Mouse (Mus musculus): ENCODE results near the gene Mis12.

Gene Mis12

DNA sequence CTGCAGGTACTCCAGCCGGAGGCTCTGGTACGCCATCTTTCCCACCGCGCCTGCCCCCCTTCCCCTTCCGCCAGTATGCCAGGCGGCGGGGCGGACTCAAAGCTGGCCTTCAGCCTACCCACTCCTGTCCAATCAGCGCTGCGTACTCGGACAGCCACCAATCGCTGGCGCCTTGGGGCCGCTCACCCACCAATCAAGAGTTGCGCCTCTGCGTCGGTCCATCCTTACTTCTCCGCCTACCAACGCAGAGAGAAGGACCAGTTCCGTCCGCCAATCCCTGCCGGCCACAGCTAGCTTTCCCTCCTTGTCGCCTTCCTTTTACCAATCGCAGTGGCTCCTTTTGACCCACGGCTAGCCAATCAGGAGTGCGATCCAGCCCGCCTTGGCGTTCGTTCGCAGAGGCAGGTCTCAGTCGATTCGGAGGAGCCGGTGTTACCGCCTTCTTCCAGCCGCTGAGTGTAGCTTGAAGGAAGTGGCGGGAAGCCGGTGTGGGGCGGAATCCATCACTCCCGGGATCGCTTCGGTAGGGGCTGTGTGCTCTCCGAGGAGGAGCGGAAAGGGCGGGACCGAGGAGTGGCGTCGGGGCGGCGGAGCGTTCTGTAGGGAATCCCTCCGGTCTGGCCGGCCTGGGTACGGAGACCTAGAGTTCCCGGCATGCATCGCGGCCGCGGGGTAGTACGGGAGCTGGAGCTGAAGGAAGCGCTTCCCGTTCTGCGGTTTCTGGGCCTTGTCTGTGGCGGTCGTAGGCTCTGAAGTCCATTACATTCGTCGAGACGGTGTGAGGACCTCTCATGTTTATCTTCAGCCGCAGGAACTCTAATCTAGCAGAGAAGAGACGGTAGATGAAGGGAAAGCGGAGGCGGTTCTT, at the start of gene Mis12, which contains the start of gene Derl2:
TSS of gene Mis12 (plus strand) at position 411 of the 868 bp plus-strand sequence.
TSS of gene Derl2 (minus strand) at position 641 of the 868 bp plus-strand sequence.
- ATAC-seq (ENCODE audit: low TSS enrichment), result peak; percentile 99

GRCm38 (mm10) chr11:70969821-70970559, 49.4 kb upstream of the Mis12 start, which contains the start of the genes Nup88 and Rpain:
Nup88 (minus strand) TSS chr11:70969973.
Rpain (plus strand) TSS chr11:70970213.
- ATAC-seq (ENCODE audit: low TSS enrichment), result peak; percentile 93

GRCm38 (mm10) chr11:70970560-70971540, 48.6 kb upstream of the Mis12 start:
- peak; percentile 33; the same call in 1 of the 2 replicates for ATAC-seq (ENCODE audit: low TSS enrichment)

- no peak for ATAC-seq (ENCODE audit: low TSS enrichment)
Observed at GRCm38 (mm10) chr11:70972586-70972985, 46.8 kb upstream of the Mis12 start.

DNA sequence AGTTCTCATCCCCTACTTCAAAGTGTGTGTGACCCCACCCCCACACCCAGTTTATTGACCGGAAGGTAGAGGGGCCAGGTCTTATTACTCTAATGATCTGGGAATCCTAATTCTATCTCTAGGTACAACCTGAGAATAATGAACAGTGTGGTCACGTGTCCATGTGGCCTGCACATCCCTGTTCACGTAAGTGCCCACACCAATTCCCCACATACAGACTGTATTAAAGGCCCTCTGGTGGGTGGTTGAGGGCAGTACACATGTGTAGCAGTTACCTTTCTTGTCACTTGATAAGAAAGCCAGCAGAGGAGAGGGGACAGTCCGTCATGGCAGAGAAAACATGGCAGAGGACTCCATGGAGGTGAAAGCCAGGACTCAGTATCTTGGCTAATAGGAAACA, 45.5 kb upstream of the Mis12 start:
- ATAC-seq (ENCODE audit: low TSS enrichment), result no peak

DNA sequence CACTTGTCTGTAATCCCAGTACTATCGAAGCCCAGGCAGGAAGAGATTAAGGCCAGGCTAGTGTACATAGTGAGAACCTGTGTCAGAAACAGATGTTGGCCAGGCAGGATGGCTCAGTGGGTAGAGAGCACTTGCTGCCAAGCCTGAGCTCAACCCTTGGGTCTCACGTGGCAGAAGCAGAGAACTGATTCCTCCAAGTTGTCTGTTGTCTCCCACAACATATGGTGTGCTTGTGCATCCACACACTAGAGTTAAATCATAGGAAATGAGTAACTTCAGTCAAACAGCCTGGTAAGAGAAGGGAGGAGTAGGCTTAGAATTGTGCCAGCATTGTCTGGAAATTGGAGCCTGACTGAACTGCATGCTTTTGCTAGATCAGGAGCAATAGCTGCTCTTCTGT, 44.2 kb upstream of the Mis12 start:
- no peak for ATAC-seq (ENCODE audit: low TSS enrichment)

GRCm38 (mm10) chr11:70977293-70977692, 42.1 kb upstream of the Mis12 start:
- ATAC-seq (ENCODE audit: low TSS enrichment), result no peak

DNA sequence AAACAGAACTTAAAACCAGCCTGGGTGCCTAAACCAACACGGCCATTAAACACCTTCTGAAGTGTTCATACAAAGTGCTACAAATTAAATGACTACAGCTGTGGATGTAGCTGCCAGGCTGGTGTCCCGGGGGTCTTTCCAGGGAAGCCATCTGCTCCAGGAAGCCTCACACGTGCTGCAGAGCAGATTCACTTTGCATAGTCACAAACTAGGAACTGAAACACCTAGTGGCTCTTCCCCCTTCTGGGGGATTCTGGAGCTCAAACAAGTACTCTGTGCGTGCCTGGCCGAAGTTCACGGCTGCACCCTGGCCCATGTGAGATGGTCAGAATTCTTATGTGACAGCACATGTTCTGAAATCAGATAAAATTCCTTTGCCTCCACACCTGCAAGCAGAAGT, 39.2 kb upstream of the Mis12 start:
- no peak for ATAC-seq (ENCODE audit: low TSS enrichment)

- no peak for ATAC-seq (ENCODE audit: low TSS enrichment)
Observed at GRCm38 (mm10) chr11:70980751-70981510, 38.5 kb upstream of the Mis12 start.

- no peak for ATAC-seq (ENCODE audit: low TSS enrichment)
Observed at GRCm38 (mm10) chr11:70982030-70982429, 37.4 kb upstream of the Mis12 start.

DNA sequence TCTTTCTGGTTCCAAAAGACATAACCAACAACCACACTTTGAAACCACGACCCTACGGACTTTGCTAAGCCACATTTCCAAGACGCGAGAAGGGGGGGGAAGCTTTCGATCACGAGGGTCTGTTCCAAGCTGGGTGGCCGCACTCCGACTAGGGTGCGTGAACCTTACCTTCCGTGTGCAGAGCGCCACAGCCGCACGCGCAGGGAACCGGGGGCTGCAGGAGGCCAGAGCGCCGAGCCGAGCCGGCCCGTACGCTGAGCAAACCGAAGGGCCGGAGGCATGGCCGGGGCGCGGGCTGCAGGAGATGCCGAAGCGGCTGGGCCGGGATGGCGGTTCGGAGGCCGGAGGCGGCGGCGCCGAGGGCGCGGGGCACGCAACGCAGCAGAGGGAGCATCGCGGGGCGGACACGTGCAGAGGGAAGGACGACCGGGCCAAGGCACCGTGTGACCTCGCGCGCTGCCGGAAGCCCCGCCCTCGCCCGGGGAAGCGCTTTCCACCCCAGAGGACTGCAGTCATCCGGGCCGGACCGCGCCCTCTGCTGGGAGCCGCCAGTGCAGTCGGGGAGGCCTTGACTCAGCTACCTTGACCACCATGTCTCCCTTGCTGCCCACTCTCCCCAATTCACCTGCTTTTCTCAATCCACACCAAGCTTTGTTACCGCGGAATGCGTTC, 36.7 kb upstream of the Mis12 start, which contains the start of gene C1qbp:
TSS of gene C1qbp (minus strand) at position 470 of the 672 bp plus-strand sequence.
- peak; percentile 95 for ATAC-seq (ENCODE audit: low TSS enrichment)

DNA sequence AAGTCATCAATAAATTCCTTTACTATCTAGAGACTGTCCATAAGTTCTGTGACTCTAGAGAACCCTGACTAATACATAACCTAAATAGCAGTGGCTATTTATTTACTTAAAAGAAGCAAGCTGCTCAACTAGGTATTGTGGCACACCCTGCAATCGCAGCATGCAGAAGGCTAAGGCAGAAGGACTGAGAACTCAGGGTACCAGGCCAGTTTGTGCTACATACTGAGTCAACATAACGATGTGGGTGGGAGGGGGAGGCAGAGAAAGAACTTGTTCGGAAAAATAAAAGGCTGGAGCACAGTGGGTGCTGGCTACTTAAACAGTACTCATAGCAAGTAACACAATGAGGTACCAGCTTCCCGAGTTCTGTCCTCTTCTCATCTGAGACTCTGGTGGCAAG, 18.2 kb upstream of the Mis12 start:
- ATAC-seq (ENCODE audit: low TSS enrichment), result peak; percentile 22; the same call in 1 of the 2 replicates

DNA sequence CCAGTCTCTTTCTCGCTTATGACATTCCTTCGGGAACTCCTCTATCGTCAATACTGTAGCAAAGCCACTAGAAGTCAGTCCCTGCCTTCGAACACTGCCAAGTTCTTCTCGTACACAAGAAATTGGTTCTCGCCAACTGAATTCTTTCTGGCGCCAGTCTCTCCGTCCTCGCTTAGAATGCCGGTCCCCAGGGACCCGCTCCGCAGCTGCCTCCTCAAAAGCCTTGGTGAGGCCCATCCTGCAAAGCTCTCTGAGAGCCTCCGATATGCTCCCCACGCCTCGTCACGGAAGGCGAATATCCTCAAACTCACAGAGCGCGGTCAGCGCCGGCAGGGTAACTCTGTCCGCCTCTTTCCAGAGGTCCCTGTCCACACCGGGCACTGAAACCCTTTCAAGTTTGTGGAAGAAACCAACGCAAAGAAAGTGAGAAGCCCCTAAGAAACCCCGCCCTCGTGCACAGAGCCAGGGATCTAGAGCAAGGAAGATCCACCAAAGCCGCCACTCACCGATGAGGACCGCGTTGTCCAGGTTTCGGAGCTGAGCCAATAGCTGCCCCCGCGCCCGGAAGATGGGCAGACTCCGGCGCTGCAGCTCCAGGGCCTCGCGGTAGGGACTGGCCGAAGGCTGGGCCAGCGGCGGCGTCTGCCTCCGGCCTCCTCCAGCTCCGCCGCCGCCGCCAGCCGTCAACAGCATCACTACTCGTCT, 15.6 kb upstream of the Mis12 start:
- peak; percentile 45; the same call in 1 of the 2 replicates for ATAC-seq (ENCODE audit: low TSS enrichment)

GRCm38 (mm10) chr11:71004316-71004773, 15.1 kb upstream of the Mis12 start, which contains the start of gene Dhx33:
Dhx33 (minus strand) TSS chr11:71004437.
- ATAC-seq (ENCODE audit: low TSS enrichment), result peak; percentile 96

- ATAC-seq (ENCODE audit: low TSS enrichment), result no peak
Observed at GRCm38 (mm10) chr11:71005046-71005445, 14.4 kb upstream of the Mis12 start.

- no peak for ATAC-seq (ENCODE audit: low TSS enrichment)
Observed at GRCm38 (mm10) chr11:71007026-71007425, 12.4 kb upstream of the Mis12 start.

GRCm38 (mm10) chr11:71007831-71008230, 11.6 kb upstream of the Mis12 start:
- ATAC-seq (ENCODE audit: low TSS enrichment), result no peak

DNA sequence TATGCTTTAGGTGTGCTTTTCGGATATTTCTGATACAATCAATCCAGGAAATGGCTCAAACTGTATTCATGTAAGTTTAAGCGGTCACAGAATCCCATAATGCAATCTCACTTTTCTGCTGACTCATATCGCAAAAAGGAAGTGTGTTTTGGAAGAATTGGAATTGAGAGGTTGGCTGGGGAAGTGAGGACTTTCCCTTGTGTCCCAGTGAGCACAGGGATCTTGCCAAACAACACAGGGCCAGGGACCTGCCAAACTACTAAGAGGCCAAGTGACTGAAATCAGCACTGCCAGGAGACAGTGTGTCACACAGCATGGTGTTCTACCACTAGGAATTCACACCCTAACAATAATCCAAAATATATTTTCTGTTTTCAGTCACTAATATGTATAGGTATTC, 11.1 kb upstream of the Mis12 start:
- ATAC-seq (ENCODE audit: low TSS enrichment), result no peak

- ATAC-seq (ENCODE audit: low TSS enrichment), result no peak
Observed at GRCm38 (mm10) chr11:71012743-71013142, 6.7 kb upstream of the Mis12 start.
